Mouse (Mus musculus): ENCODE measurements around the gene Naa25. TPM values are rescaled to one million over a fixed set of nuclear protein-coding genes. Genes with fewer than 3 reads are reported as not detected.
A peak's percentile ranks its signal among the peaks of the same experiment; 100 is the strongest.

Naa25 gene
- total RNA-seq, 2 experiments from 2014 or later = 21.6 TPM

DNA sequence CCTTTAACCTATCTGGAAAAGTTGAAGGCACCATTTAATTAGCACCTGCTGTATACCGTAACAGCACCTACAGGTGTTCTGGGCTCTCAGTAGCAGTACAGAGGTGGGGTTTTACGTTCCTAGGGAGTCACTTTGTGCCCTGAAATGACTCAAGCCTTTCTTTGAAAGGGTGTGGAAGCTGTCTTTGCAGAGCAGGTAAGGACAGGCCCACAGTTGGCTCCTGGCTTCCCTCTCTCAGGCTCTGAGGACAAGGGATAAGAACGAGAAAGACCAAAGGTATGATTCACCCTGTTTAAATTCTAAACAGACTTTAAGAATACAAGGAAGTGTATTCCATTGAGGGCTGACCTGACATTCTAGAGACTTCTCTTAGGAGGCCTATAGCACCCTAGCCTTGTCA lies 4.3 kb upstream of the Naa25 start:
- DNase-seq = no peak

DNA sequence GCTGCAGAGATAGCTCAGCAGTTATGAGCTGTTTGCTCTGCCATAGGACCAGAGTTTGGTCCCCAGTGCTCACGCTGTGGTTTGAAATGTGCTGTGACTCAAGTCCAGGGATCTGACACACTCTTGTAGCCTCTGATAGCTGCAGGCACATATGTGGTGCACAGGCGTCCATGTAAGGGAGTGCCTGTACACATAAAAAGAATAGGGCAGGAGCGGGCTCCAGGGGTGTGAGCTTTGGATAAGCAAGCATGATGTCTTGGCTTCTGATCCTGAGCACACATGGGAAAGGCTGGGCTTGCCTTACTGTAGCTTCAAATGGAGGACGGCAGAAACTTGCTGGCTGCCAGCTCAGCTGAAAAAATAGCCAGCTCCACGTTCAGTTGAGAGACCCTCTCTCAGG lies 2.1 kb upstream of the Naa25 start:
- no peak for DNase-seq

DNA sequence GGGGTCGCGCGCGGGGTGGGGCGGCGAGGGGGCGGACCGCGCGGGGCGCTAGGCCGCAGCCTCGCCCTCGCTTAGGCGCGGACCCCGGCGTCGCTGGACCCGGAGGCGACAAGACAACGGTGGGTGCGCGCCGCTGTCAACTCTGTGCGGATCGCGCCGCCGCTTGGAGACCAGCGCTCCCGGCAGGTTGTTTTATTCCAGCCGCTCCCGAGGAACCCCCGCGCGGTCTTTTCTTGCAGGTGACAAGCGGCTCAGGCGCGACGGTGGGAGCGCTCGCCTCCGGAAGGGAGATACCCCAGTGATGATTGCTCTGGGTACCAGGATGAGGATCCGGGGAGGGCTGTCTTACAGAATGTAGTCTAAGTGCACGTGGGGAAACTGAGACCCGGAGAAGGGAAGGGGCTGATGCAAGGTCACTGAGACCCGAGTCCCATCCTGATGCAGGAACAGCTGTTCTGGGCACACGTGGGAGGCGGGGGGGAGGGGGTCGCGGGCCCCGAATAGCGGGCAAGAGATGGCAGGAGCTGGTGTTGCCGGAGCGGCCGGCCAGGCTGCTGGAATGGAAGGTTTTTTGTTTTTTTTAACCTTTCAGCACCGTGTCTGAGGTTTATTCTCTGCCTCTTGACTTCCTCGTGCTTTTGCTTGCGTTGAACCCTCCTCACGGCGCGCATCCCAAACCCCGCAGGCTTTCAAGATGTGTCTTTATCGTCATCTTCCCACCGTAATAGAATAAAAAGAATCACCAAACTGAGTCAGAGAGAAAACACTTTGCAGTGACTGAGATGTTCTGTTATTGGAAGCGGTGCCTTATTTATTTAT lies 619 bp downstream of the Naa25 start:
- no peak for DNase-seq

DNA sequence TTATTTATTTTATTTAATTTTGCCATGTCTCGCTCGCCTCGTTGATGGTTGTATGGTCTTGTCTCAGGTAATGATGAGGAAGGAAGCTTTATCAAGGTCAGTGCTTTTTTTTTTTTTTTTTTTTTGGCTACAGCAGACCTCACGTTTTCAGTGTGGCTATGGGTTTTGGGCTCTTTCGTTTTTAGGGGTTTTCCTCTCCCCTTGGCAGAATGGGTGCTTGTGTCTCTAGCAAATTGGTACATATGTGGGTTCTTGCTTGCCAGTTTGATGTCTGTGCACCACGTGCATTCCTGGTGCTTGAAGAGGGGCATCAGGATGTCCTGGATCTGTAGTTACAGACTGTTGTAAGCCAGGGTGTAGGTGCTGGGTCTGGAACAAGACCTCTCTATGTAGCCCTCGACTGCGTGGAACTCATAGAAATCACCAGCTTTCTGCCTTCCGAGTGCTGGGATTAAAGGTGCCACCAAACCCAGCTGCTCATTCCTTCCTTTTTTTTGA lies 1.3 kb downstream of the Naa25 start:
- DNase-seq = no peak

DNA sequence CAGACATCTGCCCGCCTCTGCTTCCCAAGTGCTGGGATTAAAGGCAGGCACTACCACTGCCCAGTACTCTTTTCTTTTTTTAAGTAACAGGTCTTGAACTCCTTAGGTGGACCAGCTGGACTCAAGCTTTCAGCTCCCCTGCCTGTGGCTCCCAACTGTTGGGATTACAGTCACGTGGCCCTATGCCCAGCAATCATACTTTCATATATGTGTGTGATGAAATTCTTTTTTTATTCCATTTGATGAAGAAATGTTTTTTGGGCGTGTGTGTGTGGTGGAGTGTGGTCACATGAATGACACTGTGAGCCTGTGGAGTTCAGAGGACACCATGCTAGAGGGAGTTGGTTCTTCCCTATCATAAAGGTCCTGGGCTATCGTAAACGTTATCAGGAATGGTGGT lies 1.8 kb downstream of the Naa25 start:
- DNase-seq = no peak

DNA sequence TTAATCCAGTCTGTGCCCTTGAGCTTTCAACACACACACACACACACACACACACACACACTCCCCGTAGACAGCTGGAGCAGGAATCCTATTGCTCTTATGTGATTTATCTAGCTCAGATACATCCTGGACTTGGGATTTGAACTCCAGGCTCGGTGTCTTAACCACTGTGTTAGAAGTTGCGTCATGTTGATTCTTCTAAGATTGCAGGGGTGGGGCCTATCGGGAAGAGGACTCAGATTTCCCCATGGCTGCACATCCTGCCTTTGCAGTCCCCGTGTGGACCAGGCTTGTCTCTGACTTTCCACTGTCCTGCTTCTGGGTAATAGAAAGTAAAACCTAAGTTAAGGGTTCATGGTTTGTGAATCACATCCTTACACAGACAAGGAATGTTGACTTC lies 2.3 kb downstream of the Naa25 start:
- no peak for DNase-seq

DNA sequence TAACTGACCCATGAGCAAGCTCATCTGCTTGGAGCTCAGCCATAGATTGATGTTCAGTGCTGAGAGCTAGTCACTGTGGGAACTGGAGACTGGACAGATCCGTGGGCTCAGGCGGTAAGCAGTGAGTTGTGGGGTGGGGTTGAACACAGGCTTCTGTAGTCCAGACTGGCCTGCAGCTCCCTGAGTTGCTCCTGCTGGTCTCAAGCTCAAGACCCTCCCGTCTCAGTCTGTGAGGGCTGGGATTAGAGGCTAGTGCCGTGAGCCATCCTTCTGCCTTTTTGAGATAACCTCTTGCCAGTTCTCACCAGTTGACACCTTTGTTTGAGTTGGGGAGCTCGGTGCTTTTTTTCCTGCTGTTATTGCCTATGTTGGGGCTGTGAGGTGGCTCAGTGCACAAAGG lies 3.1 kb downstream of the Naa25 start:
- DNase-seq = no peak

DNA sequence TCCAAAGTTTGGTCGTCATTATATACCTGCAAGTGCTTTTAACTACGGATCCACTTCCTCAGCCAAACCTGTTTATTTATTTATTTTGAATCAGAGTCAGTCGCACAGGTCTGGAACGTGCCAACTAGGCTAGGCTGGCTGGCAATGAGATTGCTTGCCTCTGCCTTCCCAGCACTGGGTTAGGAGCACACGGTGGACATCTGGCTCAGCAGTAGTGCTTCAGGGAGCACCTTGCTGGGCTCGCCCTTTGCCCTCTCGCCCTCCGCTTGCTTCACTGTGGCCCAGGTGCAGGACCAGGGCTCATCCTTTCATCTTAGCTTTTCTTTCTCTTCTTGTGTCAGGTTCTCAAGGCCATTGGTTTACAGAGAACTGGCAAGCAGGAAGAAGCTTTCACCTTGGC lies 10.1 kb downstream of the Naa25 start:
- no peak for DNase-seq

DNA sequence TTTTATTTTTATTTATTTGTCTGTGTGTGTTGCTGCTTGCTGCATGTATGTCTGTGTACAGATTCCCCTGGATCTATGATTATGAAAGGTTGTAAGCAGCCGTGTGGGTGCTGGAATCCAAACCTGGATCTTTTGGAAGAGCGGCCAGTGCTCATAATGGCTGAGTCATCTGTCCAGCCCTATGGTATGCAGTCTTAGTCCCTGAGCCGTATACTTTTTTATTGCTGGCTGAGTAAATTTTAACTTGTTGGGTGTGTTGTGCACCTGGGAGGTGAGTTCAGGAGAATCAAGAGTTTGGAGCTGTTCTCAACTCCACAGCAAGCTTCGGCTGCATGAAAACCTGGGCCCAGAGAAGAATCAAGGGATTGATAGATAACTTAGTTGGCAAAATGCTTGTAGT lies 13.2 kb downstream of the Naa25 start:
- no peak for DNase-seq

DNA sequence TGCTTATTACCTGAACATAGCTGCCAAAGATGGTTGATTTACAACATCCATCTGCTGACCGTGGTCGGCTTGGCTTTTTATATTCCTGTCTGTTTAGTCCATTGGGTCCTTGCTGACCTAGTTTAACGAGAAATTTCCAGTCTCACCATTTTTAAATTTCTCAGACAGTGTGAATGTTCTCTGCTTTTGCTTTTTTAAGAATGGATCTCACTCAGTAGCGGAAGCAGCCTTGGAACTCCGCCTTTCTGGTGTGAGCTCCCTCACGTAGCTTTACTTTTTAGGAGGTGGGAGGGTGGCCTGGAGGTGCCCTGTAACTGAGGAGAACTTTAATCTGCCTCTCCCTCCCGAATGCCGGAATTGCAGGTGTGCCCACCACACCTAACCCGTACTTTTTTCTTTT lies 23.0 kb downstream of the Naa25 start:
- DNase-seq = no peak

DNA sequence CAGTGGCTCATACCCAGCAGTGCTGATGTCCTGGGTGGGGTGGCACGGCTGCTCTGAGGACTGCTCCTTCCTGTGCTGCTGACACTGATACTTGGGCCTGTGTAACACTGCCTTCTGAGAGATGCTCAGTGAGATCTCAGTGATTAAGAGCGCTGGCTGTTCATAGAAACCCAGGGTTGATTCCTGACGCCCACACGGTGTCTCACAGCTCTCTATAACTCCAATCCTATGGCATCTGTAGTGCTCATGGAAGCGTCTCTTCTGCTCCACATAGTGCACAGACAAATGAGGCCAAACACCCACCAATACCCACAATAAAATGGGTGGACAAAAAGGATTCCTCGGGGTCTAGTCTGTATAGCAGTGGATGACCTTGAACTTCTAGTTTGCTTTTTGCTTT lies 25.1 kb downstream of the Naa25 start:
- DNase-seq = no peak

DNA sequence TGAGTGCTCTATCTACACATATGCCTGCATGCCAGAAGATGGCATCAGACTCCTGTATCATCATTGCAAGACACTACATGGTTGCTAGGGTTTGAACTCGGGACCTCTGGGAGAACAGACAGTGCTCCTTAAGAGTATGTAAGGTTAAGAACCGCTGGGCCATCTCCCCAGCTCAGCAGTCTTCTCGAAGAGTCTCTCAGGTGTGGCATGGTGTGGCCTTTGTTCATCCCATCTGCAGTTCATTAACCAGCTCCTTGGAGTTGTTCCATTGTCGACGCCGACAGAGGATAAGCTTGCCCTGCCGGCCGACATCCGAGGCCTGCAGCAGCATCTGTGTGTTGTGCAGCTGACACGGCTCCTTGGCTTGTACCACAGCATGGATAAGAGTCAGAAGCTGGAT lies 25.6 kb downstream of the Naa25 start:
- DNase-seq = no peak

DNA sequence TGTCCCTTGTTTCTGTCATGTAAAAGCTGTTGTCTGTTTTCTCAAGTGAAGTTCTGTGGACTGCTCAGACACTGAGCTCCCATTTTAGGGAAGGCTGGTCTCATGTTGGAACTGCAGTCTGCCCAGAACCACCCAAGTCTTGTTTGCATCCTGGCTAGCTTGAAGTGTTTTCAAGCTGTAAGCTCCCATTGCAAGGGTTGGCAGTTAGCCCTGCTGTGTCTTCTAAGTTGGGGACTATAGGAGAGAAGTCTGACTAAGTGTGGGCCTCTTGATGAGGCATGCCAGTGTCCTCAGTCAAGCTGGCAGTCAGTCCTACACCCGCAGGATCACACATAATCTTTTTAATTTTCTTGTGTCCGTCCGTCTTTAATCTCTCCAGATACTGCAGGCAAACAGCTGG lies 31.2 kb downstream of the Naa25 start:
- DNase-seq = no peak

DNA sequence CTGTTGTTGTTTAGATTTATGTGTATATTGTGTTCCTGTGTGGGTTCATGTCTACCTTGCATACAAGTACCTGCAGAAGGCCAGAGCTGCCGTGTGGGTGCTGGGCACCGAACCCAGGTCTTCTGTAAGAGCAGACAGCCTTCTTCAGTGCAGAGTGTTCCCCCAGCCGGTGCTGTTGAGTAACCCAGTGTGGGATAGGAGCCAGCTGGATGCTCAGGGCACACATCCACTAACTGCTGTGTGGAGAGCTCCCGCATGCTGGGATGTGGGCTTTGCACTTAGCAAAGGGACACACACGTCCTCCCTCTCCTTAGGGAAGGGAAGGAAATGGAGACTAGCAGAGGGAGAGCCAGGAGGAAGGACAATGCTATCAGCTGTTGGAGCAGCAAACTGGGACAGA lies 40.4 kb downstream of the Naa25 start:
- DNase-seq = no peak

DNA sequence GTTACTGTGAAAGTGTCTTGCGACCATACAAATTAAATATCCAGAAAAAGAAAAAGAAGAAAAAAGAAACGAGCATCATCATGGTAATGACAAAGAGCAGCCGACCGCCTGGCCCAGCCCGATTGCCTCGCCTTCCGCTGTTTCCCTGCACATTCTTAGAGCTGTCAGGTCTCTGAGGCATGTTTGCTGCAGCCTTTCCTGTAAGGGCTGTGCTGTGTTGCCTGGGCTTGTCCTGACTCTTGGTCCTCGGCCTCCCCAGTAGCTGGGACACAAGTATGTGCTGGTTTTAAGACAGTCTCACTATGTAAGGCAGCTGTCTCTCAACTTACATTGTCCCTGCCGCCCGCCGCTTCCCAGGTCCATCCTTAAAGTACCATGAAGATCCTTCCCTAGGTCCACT lies 41.0 kb downstream of the Naa25 start:
- DNase-seq = no peak

DNA sequence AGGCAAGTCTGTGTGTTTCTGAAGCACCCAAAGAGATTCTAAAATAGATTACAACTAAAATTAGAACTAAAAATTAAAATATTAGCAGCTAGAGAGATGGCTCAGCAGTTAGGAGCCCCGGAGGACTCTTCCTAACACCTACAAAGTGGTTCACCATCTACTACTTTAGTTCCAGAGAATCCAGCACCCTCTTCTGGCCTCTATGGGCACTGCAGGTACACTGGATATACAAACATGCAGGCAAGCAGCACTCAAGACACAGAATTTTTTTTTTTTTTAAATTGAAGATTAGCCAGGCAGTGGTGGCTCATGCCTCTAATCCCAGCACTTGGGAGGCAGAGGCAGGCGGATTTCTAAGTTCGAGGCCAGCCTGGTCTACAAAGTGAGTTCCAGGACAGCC lies 45.8 kb downstream of the Naa25 start:
- peak; percentile 53 for DNase-seq

DNA sequence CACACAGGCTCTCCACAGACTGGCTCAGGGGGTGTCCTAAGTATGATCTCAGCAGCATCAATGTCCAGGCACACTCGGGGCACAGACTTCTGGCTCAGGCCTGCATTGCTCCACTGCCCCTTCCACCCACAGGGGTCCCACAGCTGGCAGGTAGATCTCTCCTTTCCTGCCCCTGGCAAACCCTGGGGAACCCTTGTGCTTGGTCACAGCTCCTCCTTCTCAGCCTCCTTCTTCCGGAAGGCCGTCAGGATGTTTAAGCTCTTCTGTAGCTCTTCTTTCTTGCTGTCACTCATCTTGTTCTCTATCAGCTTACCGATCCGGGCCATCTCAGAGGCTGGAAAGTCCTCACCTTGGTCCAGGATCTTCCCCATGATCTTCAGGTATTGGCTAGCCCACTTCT lies 47.1 kb downstream of the Naa25 start:
- no peak for DNase-seq

DNA sequence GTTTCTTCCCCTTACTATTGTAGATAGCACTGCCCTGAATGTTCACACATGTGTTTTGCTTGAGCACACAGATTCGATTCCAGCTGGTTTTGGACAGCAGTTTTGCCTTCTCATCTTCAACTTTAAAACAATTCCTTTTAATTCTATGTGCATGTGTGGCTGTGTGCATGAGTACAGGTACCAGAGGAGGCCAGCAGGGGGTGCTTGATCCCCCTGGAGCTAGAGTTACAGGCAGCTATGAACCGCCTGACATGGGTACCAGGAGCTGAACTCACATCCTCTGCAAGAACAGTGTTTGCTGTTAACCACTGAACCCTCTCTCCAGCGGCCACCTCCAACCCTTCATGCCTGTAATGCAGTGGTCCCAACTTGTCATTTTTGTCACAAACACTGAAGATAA lies 50.7 kb downstream of the Naa25 start:
- DNase-seq = no peak

DNA sequence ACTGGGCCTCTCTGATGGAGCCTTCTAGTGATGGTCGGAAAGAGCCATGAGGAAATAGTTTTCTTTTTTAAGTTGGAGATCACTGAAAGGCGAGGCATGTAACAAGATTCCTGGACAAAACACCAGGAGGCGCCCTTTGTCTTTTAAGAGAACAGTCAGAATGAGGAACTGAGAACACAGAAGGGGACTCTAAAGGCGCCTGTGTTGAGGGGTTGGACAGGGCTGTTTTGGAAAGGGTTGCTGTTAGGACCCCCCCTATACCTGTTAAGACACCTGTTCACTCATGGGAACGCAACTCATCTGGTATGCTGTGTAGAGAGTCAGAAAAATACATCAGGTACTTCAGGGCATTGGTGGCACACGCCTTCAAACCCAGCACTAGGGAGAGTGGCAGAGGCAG lies 52.2 kb downstream of the Naa25 start:
- DNase-seq = peak; percentile 76

DNA sequence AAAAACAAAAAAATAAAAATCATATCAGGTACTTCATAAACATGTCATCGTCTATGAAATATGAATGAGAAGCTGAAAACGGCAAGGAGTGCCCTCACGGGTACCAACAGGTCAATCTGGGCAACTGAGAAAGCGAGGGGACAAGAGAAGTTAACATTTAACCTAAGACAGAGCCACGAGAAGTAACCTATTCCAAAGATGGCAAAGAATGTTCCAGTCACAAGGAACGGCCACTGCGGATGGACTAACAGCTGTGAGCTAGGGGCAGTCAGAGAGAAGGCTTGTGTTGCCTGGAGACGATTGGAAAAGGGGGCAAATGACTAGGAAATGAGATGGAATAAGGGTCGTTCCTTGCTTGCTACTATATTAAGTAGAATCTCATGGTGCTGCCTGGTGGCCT lies 52.7 kb downstream of the Naa25 start:
- no peak for DNase-seq

DNA sequence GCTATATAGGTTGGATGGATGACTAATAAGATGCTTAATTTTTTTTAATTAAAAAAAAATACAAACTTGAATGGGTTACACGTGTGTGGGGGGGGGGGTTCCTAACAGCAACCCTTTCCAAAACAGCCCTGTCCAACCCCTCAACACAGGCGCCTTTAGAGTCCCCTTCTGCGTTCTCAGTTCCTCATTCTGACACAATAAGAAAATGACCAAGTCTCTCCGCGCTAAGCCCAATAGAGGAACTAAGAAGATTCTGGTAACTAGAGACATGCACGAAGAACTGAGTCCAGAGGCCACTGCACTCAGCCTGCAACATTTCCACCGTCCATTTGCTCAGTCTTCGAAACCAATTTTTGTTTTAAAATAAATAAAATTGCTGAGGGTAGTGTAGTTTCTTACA lies 53.5 kb downstream of the Naa25 start:
- no peak for DNase-seq

DNA sequence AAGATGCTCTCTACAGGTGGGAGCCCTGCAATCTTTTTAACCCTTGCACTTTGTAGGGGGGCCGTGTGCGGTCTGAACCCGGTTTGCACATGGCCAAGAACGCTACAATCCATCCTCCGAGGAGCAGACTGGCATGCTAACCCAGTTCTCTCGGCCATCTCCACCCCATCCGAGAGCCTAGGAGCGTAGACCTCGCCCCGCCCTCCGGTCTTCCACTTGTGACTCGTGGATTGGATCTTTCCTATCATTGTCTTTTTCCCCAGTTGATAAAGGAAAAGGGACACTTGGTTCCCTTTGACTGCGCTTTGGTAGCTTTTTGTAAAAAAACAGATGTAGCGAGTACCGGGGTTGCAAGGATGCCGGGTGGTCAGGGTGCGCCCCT lies 53.9 kb downstream of the Naa25 start, which contains the start of gene Tmem116:
Tmem116 (plus strand) TSS at position 250 of the 382 bp plus-strand sequence.
- peak; percentile 40 for DNase-seq

DNA sequence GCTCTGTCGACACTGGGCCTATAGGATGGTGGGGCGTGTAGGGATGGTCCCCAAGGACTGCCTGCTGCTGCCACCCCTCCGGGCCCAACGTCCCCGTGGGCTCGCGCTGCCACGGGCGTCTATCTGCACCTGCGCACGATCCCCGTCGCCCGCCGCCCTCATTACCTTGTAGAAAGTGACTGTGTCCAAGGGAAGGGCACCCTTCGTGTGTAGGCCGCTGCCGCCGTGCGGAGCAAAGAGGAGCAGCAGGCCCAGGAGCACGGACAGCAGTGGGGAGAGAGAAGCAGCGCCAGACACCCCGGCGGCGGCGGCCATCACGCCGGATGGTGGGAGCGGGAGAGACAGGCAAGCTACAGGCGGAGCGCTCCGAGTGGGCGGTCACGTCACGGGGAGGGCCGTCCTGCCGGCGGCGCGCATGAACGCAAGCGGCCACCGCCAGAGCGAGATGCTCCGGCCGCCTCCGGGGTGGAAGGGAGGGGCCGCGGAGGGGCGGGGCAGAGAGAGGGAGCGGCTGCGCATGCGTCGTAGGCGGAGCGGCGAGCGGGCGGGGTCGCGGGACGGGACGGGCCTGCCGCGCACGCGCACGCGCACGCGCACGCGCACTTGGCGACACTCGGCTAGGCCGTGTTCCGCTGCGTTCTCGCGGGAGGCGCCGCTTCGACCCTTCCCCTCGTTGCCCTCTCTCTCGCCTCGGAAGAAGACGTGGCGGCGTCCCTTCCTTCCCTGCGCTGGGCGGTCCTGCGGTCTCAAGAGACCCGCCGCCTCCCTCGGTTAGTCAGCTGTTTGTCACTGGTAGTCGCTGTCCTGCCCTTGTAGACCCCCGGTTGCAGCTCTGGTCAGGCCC lies 54.5 kb downstream of the Naa25 start, which contains the start of gene Erp29:
Erp29 (minus strand) TSS at position 481 of the 844 bp plus-strand sequence.
- peak; percentile 100 for DNase-seq

DNA sequence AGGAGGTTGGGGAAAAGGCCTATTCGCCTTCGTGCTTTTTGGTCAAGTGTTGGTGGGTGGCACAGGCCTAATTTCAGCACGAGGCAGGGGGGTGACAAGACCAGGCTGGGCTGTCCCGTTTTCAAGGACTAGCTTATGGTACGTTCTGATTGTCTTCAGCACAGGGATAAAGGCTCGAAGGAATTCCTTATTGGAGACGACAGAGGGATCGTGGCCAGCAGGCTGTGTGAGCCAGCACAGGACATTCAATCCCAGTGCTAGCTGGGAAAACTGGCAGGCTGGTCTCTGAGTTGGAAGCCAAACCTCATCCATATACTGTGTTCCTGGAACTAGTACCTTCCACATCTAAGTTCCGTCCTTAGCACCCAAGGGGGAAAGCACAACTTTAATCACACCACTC lies 55.2 kb downstream of the Naa25 start:
- DNase-seq = peak; percentile 72

All from heart, postnatal 4 days (tissue).